Mouse (Mus musculus): ENCODE data around the gene Dst. TPM values are rescaled to one million over a fixed set of nuclear protein-coding genes. Genes with fewer than 3 reads are reported as not detected.

Dst gene
- polyA plus RNA-seq, 1 experiment from 2014 or later: 5.9 TPM

- WGBS (ENCODE audit: missing documents): 2% methylated on average over 41 of the region's 47 CpGs
- Histone ChIP-seq H3K79me2 (ENCODE audit: inconsistent target) (no peaks in the 10 kb centered on the region), H3K36me3 (ENCODE audit: inconsistent target) (no peaks in the 10 kb centered on the region), H3K4me3 (ENCODE audit: inconsistent target) (peak overlapping the region; percentile 45), H3K27ac (no peak overlapping the region)
These were observed 103.1 kb downstream of the Dst start for GRCm38 (mm10) chr1:34011051-34011677.

- peak overlapping the region; percentile 16; the same call in 1 of the 2 replicates for H3K4me3 ChIP-seq (ENCODE audit: inconsistent target)
- WGBS (ENCODE audit: missing documents): 31% methylated on average over 11 of the region's 16 CpGs
- no peaks in the 10 kb centered on the region for H3K79me2 ChIP-seq (ENCODE audit: inconsistent target)
- no peaks in the 10 kb centered on the region for H3K36me3 ChIP-seq (ENCODE audit: inconsistent target)
- H3K27ac ChIP-seq: no peak overlapping the region
These were observed 103.8 kb downstream of the Dst start for GRCm38 (mm10) chr1:34011821-34012271.

DNA sequence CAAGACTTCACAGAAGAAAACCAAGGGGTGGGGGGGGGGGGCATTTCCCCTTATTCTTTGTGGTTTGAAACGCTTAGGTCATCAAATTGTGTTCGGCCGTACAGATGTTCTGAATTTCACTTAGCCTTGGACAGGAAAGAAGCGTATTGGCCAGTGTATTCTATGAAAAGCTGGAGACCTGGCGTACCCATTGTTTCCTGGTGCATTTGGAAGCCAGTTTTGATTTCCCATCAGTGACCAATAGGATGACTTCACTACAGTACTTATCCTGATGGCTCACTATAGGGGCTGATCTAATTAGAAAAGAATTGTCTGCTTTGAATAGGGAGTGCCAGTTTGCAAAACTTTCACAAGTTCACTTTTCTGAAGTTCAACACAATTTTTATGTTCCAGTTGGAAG lies 105.5 kb downstream of the Dst start:
- Histone ChIP-seq H3K36me3 (ENCODE audit: inconsistent target) (no peaks in the 10 kb centered on the region), H3K79me2 (ENCODE audit: inconsistent target) (no peaks in the 10 kb centered on the region), H3K4me3 (ENCODE audit: inconsistent target) (no peak overlapping the region), H3K27ac (no peak overlapping the region)
- WGBS (ENCODE audit: missing documents): 51% methylated on average over 5 of the region's 5 CpGs

- WGBS (ENCODE audit: missing documents): 95% methylated on average over 15 of the region's 15 CpGs
- no peaks in the 10 kb centered on the region for H3K36me3 ChIP-seq (ENCODE audit: inconsistent target)
- H3K27ac ChIP-seq: no peak overlapping the region
- no peak overlapping the region for H3K4me3 ChIP-seq (ENCODE audit: inconsistent target)
- no peaks in the 10 kb centered on the region for H3K79me2 ChIP-seq (ENCODE audit: inconsistent target)
These were observed 108.8 kb downstream of the Dst start for GRCm38 (mm10) chr1:34016780-34017179.

GRCm38 (mm10) chr1:34017323-34017722 lies 109.3 kb downstream of the Dst start:
- Histone ChIP-seq H3K36me3 (ENCODE audit: inconsistent target) (no peaks in the 10 kb centered on the region), H3K79me2 (ENCODE audit: inconsistent target) (no peaks in the 10 kb centered on the region), H3K27ac (no peak overlapping the region), H3K4me3 (ENCODE audit: inconsistent target) (no peak overlapping the region)
- 100% methylated on average over 4 of the region's 4 CpGs for WGBS (ENCODE audit: missing documents)

GRCm38 (mm10) chr1:34020599-34020998 lies 112.6 kb downstream of the Dst start:
- 90% methylated on average over 5 of the region's 6 CpGs for WGBS (ENCODE audit: missing documents)

DNA sequence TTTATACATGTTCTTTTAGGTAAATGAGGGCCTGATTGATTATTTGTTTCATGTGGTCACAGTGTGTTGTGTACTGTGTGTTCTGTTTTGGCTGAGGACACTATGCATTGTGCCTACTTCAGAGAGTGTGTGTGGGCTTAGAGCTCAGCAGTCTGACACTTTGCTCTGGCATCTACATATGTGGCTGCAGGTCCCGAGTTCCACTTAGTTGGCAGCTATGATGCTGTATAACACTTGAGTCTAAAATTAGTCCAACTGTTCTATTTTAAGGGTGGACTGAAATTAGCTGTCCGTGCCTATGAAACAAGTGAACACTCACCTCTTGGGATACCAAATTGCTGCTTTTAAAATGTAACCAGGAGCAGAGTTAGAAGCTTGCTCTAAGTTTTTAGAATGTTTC lies 113.5 kb downstream of the Dst start:
- no peak overlapping the region for H3K4me3 ChIP-seq (ENCODE audit: inconsistent target)
- no peaks in the 10 kb centered on the region; the same call in 1 of the 2 replicates for H3K79me2 ChIP-seq (ENCODE audit: inconsistent target)
- no peaks in the 10 kb centered on the region for H3K36me3 ChIP-seq (ENCODE audit: inconsistent target)
- 13% methylated on average over 2 of the region's 2 CpGs for WGBS (ENCODE audit: missing documents)
- no peak overlapping the region for H3K27ac ChIP-seq

More at GRCm38 (mm10) chr1:34020599-34020998, 112.6 kb downstream of the Dst start:
- Histone ChIP-seq H3K4me3 (ENCODE audit: inconsistent target) (no peak overlapping the region), H3K36me3 (ENCODE audit: inconsistent target) (no peaks in the 10 kb centered on the region), H3K27ac (no peak overlapping the region), H3K79me2 (ENCODE audit: inconsistent target) (no peaks in the 10 kb centered on the region; the same call in 1 of the 2 replicates)

DNA sequence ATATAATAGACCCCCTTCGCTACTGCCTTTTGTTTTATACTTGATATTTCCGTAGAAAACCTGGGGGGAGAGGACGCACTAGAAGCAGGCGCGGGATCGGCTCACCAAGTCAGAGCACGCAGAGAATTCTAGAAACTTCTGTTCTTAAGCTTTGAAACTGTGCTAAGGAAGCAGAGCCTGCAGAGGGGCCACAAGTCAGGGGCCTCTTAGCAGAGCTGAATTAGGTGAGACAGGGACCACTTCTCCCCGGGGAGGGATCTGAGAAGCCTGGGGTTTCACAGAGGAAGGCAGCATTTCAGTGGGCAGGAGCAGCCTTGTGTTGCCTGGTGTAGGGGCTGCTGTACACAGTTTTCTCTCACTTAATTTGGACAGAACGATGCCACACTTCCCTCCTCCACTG lies 115.1 kb downstream of the Dst start:
- Histone ChIP-seq H3K36me3 (ENCODE audit: inconsistent target) (no peaks in the 10 kb centered on the region), H3K27ac (no peak overlapping the region), H3K79me2 (ENCODE audit: inconsistent target) (no peaks in the 10 kb centered on the region; the same call in 1 of the 2 replicates), H3K4me3 (ENCODE audit: inconsistent target) (no peak overlapping the region)
- WGBS (ENCODE audit: missing documents): 93% methylated on average over 9 of the region's 9 CpGs

DNA sequence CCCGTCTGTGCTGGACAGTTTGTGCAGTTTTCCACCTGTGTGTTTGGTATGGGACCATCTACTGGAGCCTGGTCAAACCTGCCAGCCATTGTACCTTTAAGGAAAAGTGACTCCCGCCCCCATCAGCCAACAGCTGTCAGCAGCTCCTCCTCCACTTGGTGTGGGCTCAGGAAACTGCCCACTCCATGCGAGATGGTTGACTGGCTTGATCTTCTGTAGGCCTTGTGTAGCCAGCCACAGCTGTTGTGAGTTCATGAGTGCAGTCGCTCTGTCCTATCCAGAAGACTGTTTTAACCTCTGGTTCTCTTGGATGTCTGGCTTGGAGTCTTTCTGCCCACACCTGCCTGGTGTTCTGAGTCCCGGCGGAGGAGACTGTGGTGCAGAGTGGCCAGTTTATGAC lies 117.9 kb downstream of the Dst start:
- no peaks in the 10 kb centered on the region for H3K36me3 ChIP-seq (ENCODE audit: inconsistent target)
- H3K79me2 ChIP-seq (ENCODE audit: inconsistent target): no peaks in the 10 kb centered on the region; the same call in 1 of the 2 replicates
- 94% methylated on average over 6 of the region's 6 CpGs for WGBS (ENCODE audit: missing documents)
- no peak overlapping the region for H3K27ac ChIP-seq
- H3K4me3 ChIP-seq (ENCODE audit: inconsistent target): no peak overlapping the region

DNA sequence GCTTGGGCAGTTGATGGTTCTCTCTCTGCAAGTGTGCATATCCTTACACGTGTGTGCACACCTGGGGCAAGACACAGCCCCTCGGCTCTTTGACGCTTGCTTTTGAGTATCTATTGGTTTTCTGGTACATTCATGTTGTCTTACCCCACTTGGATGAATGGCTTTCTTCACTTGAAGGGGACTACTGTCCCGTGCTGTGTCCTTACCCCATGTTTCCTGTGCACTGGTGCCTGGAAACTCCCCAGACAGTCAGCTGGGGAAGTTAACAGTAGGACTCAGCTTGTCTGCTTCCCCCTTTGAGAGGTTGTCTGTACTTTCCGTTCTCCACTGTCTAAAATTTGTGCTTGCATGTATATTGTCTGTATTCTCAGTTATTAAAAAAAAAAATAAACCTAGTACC lies 120.7 kb downstream of the Dst start:
- Histone ChIP-seq H3K36me3 (ENCODE audit: inconsistent target) (no peaks in the 10 kb centered on the region), H3K27ac (no peak overlapping the region), H3K79me2 (ENCODE audit: inconsistent target) (no peaks in the 10 kb centered on the region; the same call in 1 of the 2 replicates), H3K4me3 (ENCODE audit: inconsistent target) (no peak overlapping the region)
- 44% methylated on average over 5 of the region's 5 CpGs for WGBS (ENCODE audit: missing documents)

DNA sequence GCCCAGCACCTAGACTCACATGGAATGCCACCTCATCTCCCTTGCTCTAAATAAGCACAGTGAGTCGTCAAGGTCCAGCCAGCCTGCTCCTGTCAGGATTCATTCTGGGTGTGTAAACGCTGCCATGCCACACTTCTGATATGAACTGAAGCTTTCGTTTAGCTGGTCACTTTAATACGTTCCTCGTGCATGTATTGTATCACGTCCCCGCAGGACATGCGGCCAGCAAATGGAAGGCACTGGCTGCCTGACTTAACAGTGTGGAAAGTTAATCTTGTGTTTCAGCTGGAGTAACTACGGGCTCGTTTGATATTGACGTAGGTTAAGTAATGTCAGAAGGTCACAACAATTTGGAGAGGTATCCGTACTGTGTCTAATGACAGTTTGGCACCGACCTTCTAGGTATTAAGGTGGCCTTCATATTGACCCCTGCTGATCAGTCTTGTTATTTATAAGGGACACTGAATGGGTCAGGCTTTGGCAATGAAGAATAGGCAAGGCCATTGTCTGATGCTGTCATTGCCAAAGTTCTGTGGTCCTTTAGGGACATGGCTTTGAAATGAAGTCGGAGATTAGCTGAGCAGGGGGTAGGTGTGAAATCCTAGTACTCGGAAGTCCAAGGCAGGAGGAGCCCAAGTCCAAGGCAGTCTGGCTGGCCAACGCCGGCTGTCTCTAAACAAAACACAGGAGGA lies 122.5 kb downstream of the Dst start:
- H3K36me3 ChIP-seq (ENCODE audit: inconsistent target): no peaks in the 10 kb centered on the region
- H3K79me2 ChIP-seq (ENCODE audit: inconsistent target): no peaks in the 10 kb centered on the region
- 91% methylated on average over 17 of the region's 17 CpGs for WGBS (ENCODE audit: missing documents)
- no peak overlapping the region for H3K4me3 ChIP-seq (ENCODE audit: inconsistent target)
- H3K27ac ChIP-seq: no peak overlapping the region

DNA sequence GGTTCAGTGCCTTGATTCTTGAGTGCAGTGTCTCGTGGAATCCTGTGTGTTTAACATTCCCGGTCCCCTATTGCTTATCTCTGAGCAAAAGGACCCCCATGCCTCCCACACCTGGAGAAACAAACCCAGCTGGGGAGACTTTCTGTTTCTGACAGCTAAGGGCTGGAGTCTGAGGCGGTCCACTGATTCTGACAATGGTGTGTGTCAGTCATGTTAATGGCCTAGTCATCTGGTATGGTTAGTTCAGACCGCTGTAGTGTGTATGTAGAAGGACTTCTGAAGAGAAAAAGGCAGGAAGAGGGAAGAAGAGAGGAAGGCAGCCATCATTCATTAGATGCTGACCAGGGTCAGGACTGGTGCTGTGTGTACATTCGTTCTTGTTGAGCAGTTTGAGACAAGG lies 125.0 kb downstream of the Dst start:
- no peaks in the 10 kb centered on the region for H3K79me2 ChIP-seq (ENCODE audit: inconsistent target)
- no peaks in the 10 kb centered on the region for H3K36me3 ChIP-seq (ENCODE audit: inconsistent target)
- H3K4me3 ChIP-seq (ENCODE audit: inconsistent target): no peak overlapping the region
- H3K27ac ChIP-seq: no peak overlapping the region
- 93% methylated on average over 5 of the region's 5 CpGs for WGBS (ENCODE audit: missing documents)

GRCm38 (mm10) chr1:34033478-34033877 lies 125.5 kb downstream of the Dst start:
- Histone ChIP-seq H3K36me3 (ENCODE audit: inconsistent target) (no peaks in the 10 kb centered on the region), H3K4me3 (ENCODE audit: inconsistent target) (no peak overlapping the region), H3K27ac (no peak overlapping the region), H3K79me2 (ENCODE audit: inconsistent target) (no peaks in the 10 kb centered on the region)
- WGBS (ENCODE audit: missing documents): 100% methylated on average over 1 of the region's 1 CpGs

GRCm38 (mm10) chr1:34033958-34034357 lies 125.9 kb downstream of the Dst start:
- 98% methylated on average over 3 of the region's 3 CpGs for WGBS (ENCODE audit: missing documents)
- Histone ChIP-seq H3K27ac (no peak overlapping the region), H3K36me3 (ENCODE audit: inconsistent target) (no peaks in the 10 kb centered on the region), H3K4me3 (ENCODE audit: inconsistent target) (no peak overlapping the region), H3K79me2 (ENCODE audit: inconsistent target) (no peaks in the 10 kb centered on the region)

DNA sequence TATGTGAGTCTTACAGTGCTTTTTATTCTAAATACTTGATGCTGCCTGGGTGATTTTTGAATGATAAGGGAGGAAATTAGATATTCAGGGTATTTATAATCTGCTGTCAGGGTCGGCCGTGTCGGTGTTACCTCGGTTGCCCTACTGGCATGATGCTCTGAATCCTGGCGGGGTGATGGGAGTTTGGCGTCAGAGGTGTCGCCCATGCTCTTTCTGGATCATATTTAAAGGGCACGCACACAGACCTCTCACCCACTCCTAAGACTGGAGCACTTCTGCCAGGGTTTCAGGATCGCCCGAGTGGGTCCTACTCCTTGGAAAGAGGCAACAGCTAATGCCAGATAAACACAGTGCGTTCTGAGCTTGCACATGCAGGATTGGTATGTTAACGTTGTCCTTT lies 128.1 kb downstream of the Dst start:
- 98% methylated on average over 12 of the region's 12 CpGs for WGBS (ENCODE audit: missing documents)
- Histone ChIP-seq H3K27ac (no peak overlapping the region), H3K79me2 (ENCODE audit: inconsistent target) (no peaks in the 10 kb centered on the region), H3K4me3 (ENCODE audit: inconsistent target) (no peak overlapping the region), H3K36me3 (ENCODE audit: inconsistent target) (no peaks in the 10 kb centered on the region)

All from macrophage (primary cell).